ENCODE assay signal across 8 mouse cellular contexts in genomic region chr10:68089435-68090196, GRCm38 (mm10).
DNase-seq lines count a peak whose midpoint lies in the region; ATAC-seq and TF ChIP-seq lines count a peak whose summit lies in the region.

No protein-coding gene starts in this region.

- TF ChIP-seq POLR2A in spleen, adult 2 months (IDR thresholded peaks at IDR 0.05; ENCODE audit: low read depth, low read length): no peak

- H3K36me3 ChIP-seq in spleen, adult 2 months (ENCODE audit: control insufficient read depth, insufficient read depth, low read length): peaks cover 5% of the 10 kb centered on the region; the same call in 1 of the 2 replicates
- 0 out of 2 replicates have a peak, but pooled peaks cover 6% of the 10 kb centered on the region for H3K36me3 ChIP-seq in intestine, embryonic 14.5 days (ENCODE audit: control insufficient read depth, insufficient read depth, low read length)

- no peak overlapping the region for H3K4me3 ChIP-seq in spleen, adult 2 months (ENCODE audit: extremely low read depth, insufficient read depth, insufficient read length)
- no peak overlapping the region for H3K4me3 ChIP-seq in intestine, embryonic 14.5 days (ENCODE audit: low read depth, low read length)

- no peak overlapping the region for H3K9ac ChIP-seq in intestine, embryonic 14.5 days (ENCODE audit: low read length)

- peak; percentile 33; the same call in 1 of the 2 replicates for TF ChIP-seq CTCF in spleen, adult 2 months (IDR thresholded peaks at IDR 0.05; ENCODE audit: extremely low read depth, insufficient read depth, insufficient read length, insufficient replicate concordance)

- no peaks in the 10 kb centered on the region for H3K27me3 ChIP-seq in spleen, adult 2 months (ENCODE audit: control insufficient read depth, insufficient read depth, low read length)
- no peaks in the 10 kb centered on the region for H3K27me3 ChIP-seq in intestine, embryonic 14.5 days (replicated peaks; ENCODE audit: control insufficient read depth, insufficient read depth, low read length)

- peak; percentile 23; the same call in 1 of the 2 replicates for ATAC-seq in cerebellum, adult (ENCODE audit: insufficient number of reproducible peaks, low FRiP score, low TSS enrichment)
- no peak for ATAC-seq in intestine, embryonic 14.5 days (replicated peaks; ENCODE audit: low FRiP score, low TSS enrichment, low read depth)

- DNase-seq in cerebellum, adult 11-12 months: no peak
- DNase-seq in spleen, adult 2 months (ENCODE audit: low read depth in 1 of 2, low spot score in 2 of 2): no peak
- DNase-seq in spleen, postnatal 36 days (ENCODE audit: low spot score in 2 of 2): no peak
- no peak for DNase-seq in intestine, embryonic 14.5 days (ENCODE audit: low spot score)
- DNase-seq in thymus, postnatal 25 days: peak; percentile 45
- no peak for DNase-seq in MN1 (ENCODE audit: low spot score)
- no peak for DNase-seq in frontal cortex, adult 2 months (ENCODE audit: extremely low spot score in 1 of 2, low spot score in 1 of 2)

- no peaks in the 10 kb centered on the region for H3K4me1 ChIP-seq in spleen, adult 2 months (ENCODE audit: control insufficient read depth, insufficient read depth, insufficient read length)
- H3K4me1 ChIP-seq in intestine, embryonic 14.5 days (replicated peaks; ENCODE audit: control insufficient read depth, insufficient read depth, low read length): peaks cover 13% of the 10 kb centered on the region; the same call in 1 of the 2 replicates

- H3K9me3 ChIP-seq in intestine, embryonic 14.5 days (ENCODE audit: control insufficient read depth, low read length): no peaks in the 10 kb centered on the region

- WGBS in spleen, adult 2 months: 68% methylated on average over 15 of the region's 15 CpGs
- 66% methylated on average over 15 of the region's 15 CpGs for WGBS in intestine, embryonic 14.5 days

- H3K27ac ChIP-seq in spleen, adult 2 months (ENCODE audit: insufficient read depth, low read length): no peak overlapping the region
- peak overlapping the region; percentile 47; the same call in 1 of the 2 replicates for H3K27ac ChIP-seq in intestine, embryonic 14.5 days (ENCODE audit: low read depth)

- H3K4me2 ChIP-seq in intestine, embryonic 14.5 days (ENCODE audit: low read length): no peak overlapping the region
